Mouse (Mus musculus): ENCODE results near the gene Slc26a10.

- TF ChIP-seq CTCF (IDR thresholded peaks at IDR 0.05; ENCODE audit: insufficient read depth, low read depth, low read length) (no peak), POLR2A (IDR thresholded peaks at IDR 0.05; ENCODE audit: insufficient read depth, low read depth, low read length) (no peak)
These were observed 36.0 kb upstream of the Slc26a10 start for GRCm38 (mm10) chr10:127216456-127216855.

Data from olfactory bulb, adult 2 months (tissue).